In the genomic region with DNA sequence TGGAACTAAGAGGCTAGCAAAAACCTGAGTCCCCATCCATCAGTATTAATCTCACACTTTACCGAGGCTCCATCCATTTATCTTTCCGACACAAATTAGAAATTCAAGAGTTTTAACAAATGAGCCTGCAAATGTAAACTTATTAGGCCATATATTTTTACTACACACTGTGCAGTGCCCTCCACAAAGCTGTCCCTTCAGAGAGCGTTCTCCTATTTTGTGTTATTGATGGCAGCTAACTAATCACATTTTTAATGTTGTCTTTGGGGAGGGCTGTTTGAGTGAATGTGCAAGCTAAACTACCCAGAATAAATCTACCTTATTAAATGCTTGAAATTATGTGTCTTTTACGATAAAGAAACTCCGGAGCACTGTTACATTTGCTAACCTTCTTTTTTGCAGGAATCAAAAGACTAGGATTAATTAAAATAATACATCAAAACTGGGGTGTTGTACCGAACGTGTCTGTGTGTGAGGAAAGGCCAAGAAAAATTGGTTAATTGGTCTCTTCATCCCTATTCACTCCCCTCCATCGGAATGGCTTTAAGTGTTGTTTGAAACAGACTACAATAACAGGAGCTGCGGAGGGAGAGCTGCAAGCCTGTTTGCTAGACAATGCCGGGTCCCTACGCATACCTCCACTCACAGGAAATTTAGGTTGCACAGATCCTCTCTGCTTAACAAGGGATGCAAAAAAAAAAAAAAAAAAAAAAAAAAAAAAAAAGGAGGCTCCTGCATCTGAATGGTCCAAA, we compare ENCODE assay signal across 20 mouse cellular contexts.
DNase-seq lines count a peak whose midpoint lies in the region; ATAC-seq and TF ChIP-seq lines count a peak whose summit lies in the region.
"Had no signal": no experiment of that assay in that cellular context is flagged by ENCODE, and none has a peak within 500 bp of the region (broad histone marks: within the 10 kb centered on the region; RNA-seq: fewer than 3 reads in every experiment).

No protein-coding gene starts in this region.

- H3K36me3 ChIP-seq in hindbrain, embryonic 13.5 days = no peaks in the 10 kb centered on the region
- H3K36me3 ChIP-seq in hindbrain, embryonic 10.5 days = no peaks in the 10 kb centered on the region
- no peaks in the 10 kb centered on the region for H3K36me3 ChIP-seq in kidney, embryonic 15.5 days
- H3K36me3 ChIP-seq in ES-E14 (ENCODE audit: control insufficient read depth, insufficient read depth, low read length, poor library complexity, severe bottlenecking) = no peaks in the 10 kb centered on the region
- H3K36me3 ChIP-seq in neural tube, embryonic 14.5 days (ENCODE audit: control insufficient read depth, insufficient read depth, low read length) = no peaks in the 10 kb centered on the region
- H3K36me3 ChIP-seq: embryonic facial prominence, embryonic 15.5 days; forebrain, embryonic 15.5 days; heart, embryonic 13.5 days had no signal

- no peak overlapping the region for H3K4me2 ChIP-seq in hindbrain, embryonic 13.5 days
- peak overlapping the region; percentile 24; the same call in 1 of the 2 replicates for H3K4me2 ChIP-seq in kidney, embryonic 15.5 days
- no peak overlapping the region for H3K4me2 ChIP-seq in neural tube, embryonic 14.5 days (ENCODE audit: low read depth, low read length)
- H3K4me2 ChIP-seq: embryonic facial prominence, embryonic 15.5 days; forebrain, embryonic 15.5 days; heart, embryonic 13.5 days had no signal

- no peaks in the 10 kb centered on the region for H3K27me3 ChIP-seq in hindbrain, embryonic 13.5 days
- H3K27me3 ChIP-seq in hindbrain, embryonic 10.5 days (ENCODE audit: insufficient read depth, poor library complexity, severe bottlenecking) = no peaks in the 10 kb centered on the region
- H3K27me3 ChIP-seq in kidney, embryonic 15.5 days = no peaks in the 10 kb centered on the region
- no peaks in the 10 kb centered on the region for H3K27me3 ChIP-seq in neural tube, embryonic 14.5 days (ENCODE audit: control insufficient read depth, insufficient read depth, low read length)
- H3K27me3 ChIP-seq: embryonic facial prominence, embryonic 15.5 days; forebrain, embryonic 15.5 days; heart, embryonic 13.5 days had no signal

- H3K4me1 ChIP-seq in hindbrain, embryonic 13.5 days (replicated peaks) = no peaks in the 10 kb centered on the region; the same call in 1 of the 2 replicates
- H3K4me1 ChIP-seq in hindbrain, embryonic 10.5 days (replicated peaks) = no peaks in the 10 kb centered on the region
- H3K4me1 ChIP-seq in kidney, embryonic 15.5 days = peaks cover 4% of the 10 kb centered on the region; the same call in 1 of the 2 replicates
- H3K4me1 ChIP-seq in ES-E14 (ENCODE audit: control insufficient read depth in 2 of 2, insufficient read depth in 2 of 2, low read length in 2 of 2, poor library complexity in 1 of 2) = no peaks in the 10 kb centered on the region
- H3K4me1 ChIP-seq in neural tube, embryonic 14.5 days (ENCODE audit: control insufficient read depth, insufficient read depth, low read length) = no peaks in the 10 kb centered on the region
- H3K4me1 ChIP-seq: embryonic facial prominence, embryonic 15.5 days; heart, embryonic 13.5 days had no signal

- no peak overlapping the region for H3K9ac ChIP-seq in hindbrain, embryonic 13.5 days
- no peak overlapping the region for H3K9ac ChIP-seq in kidney, embryonic 15.5 days
- H3K9ac ChIP-seq in ES-E14 (ENCODE audit: insufficient read depth, low read depth, low read length, poor library complexity, severe bottlenecking) = no peak overlapping the region
- H3K9ac ChIP-seq in neural tube, embryonic 14.5 days (replicated peaks; ENCODE audit: low read depth, low read length) = no peak overlapping the region
- H3K9ac ChIP-seq: embryonic facial prominence, embryonic 15.5 days; forebrain, embryonic 15.5 days; heart, embryonic 13.5 days had no signal

- peak; percentile 54; the same call in 1 of the 2 replicates for ATAC-seq in hindbrain, embryonic 13.5 days (ENCODE audit: low FRiP score)
- ATAC-seq in kidney, embryonic 15.5 days (replicated peaks; ENCODE audit: low FRiP score) = no peak; the same call in 1 of the 2 replicates
- peak; percentile 69 for ATAC-seq in neural tube, embryonic 14.5 days (ENCODE audit: low read depth)
- ATAC-seq: forebrain, embryonic 15.5 days; intestine, embryonic 16.5 days had no signal

- no peaks in the 10 kb centered on the region for H3K9me3 ChIP-seq in hindbrain, embryonic 13.5 days
- H3K9me3 ChIP-seq in hindbrain, embryonic 10.5 days = no peaks in the 10 kb centered on the region
- H3K9me3 ChIP-seq in kidney, embryonic 15.5 days (replicated peaks) = no peaks in the 10 kb centered on the region
- no peaks in the 10 kb centered on the region for H3K9me3 ChIP-seq in ES-E14 (ENCODE audit: control insufficient read depth, insufficient read depth, low read depth, low read length)
- no peaks in the 10 kb centered on the region for H3K9me3 ChIP-seq in neural tube, embryonic 14.5 days (ENCODE audit: control insufficient read depth, low read length)
- H3K9me3 ChIP-seq: embryonic facial prominence, embryonic 15.5 days; forebrain, embryonic 15.5 days; heart, embryonic 13.5 days had no signal

- WGBS in hindbrain, embryonic 13.5 days = 64% methylated on average over 11 of the region's 11 CpGs
- 83% methylated on average over 11 of the region's 11 CpGs for WGBS in hindbrain, embryonic 10.5 days
- WGBS in kidney, embryonic 15.5 days = 25% methylated on average over 11 of the region's 11 CpGs
- WGBS in neural tube, embryonic 14.5 days = 27% methylated on average over 11 of the region's 11 CpGs

- DNase-seq in hindbrain, embryonic 10.5 days (ENCODE audit: low spot score) = no peak
- no peak for DNase-seq in kidney, postnatal 25 days
- DNase-seq in ES-E14 (ENCODE audit: low read depth, low spot score) (no peak), MN1 (ENCODE audit: low spot score) (no peak)
- DNase-seq in ovary, postnatal 14 days (ENCODE audit: low spot score) = no peak
- DNase-seq: adrenal gland, adult 8-10 months; adrenal gland, postnatal 36 days; cerebellum, adult 11 months; cerebellum, adult 8-10 months; cerebellum, postnatal 14 days; gastrocnemius, postnatal 36 days; heart, adult 11 months; heart, postnatal 36 days had no signal

- no peak overlapping the region for H3K4me3 ChIP-seq in hindbrain, embryonic 13.5 days
- H3K4me3 ChIP-seq in hindbrain, embryonic 10.5 days = no peak overlapping the region
- H3K4me3 ChIP-seq in kidney, embryonic 15.5 days (replicated peaks) = no peak overlapping the region
- H3K4me3 ChIP-seq in ES-E14 (ENCODE audit: insufficient read depth in 1 of 2, low read depth in 1 of 2, low read length in 2 of 2, poor library complexity in 1 of 2, severe bottlenecking in 1 of 2) = no peak overlapping the region
- no peak overlapping the region for H3K4me3 ChIP-seq in neural tube, embryonic 14.5 days (ENCODE audit: low read depth, low read length)
- H3K4me3 ChIP-seq: embryonic facial prominence, embryonic 15.5 days; forebrain, embryonic 15.5 days; heart, embryonic 13.5 days had no signal

- in situ Hi-C loops in ES-E14 (cut with MboI; ENCODE audit: low sequenced_read_pairs in 2 of 2, unreplicated experiment in 2 of 2) = no loop called here

- H3K27ac ChIP-seq in hindbrain, embryonic 13.5 days = no peak overlapping the region
- no peak overlapping the region for H3K27ac ChIP-seq in hindbrain, embryonic 10.5 days
- H3K27ac ChIP-seq in kidney, embryonic 15.5 days = no peak overlapping the region
- H3K27ac ChIP-seq in ES-E14 (ENCODE audit: insufficient read depth, low read depth, low read length, poor library complexity, severe bottlenecking) = no peak overlapping the region
- H3K27ac ChIP-seq in neural tube, embryonic 14.5 days (ENCODE audit: low read depth, low read length) = no peak overlapping the region
- H3K27ac ChIP-seq: embryonic facial prominence, embryonic 15.5 days; forebrain, embryonic 15.5 days; heart, embryonic 13.5 days had no signal

TF ChIP-seq in ES-E14, 5 proteins besides CTCF, POLR2A, EP300 and RAD21:
- no peak for TF ChIP-seq HCFC1 (IDR thresholded peaks at IDR 0.05; ENCODE audit: borderline replicate concordance, insufficient read depth, low read length)
- 0 out of 2 replicates have a peak, but pooled peaks have one; percentile 22 for TF ChIP-seq ZNF384 (IDR thresholded peaks at IDR 0.05; ENCODE audit: low read depth, low read length)
